Mouse (Mus musculus) kidney, adult 2 months (tissue): ENCODE measurements around the gene Gm15737. TPM values are rescaled to one million over a fixed set of nuclear protein-coding genes. Genes with fewer than 3 reads are reported as not detected.

Experiments
- DNase-seq: peaks from one replicate; pipeline ENCODE4 v3.0.0; 2021
- H3K27ac ChIP-seq: fragments of 200-500 bp; 2 replicates; pipeline ENCODE4 v1.5.1; 2012; ENCODE audit warnings: low read depth, low read length, control low read depth, inconsistent platforms; ENCODE audit not compliant: insufficient read depth
- H3K27me3 ChIP-seq: fragments of 200-500 bp; replicated peaks from 2 replicates; pipeline ENCODE4 v1.6.1; 2012; ENCODE audit warnings: mild to moderate bottlenecking, moderate library complexity, low read length, inconsistent platforms; ENCODE audit not compliant: control insufficient read depth, insufficient read depth
- H3K36me3 ChIP-seq: fragments of 200-500 bp; 2 replicates; pipeline ENCODE4 v1.6.1; 2012; ENCODE audit warnings: mild to moderate bottlenecking, moderate library complexity, low read length, inconsistent platforms; ENCODE audit not compliant: control insufficient read depth, insufficient read depth
- H3K4me1 ChIP-seq: fragments of 200-500 bp; 2 replicates; pipeline ENCODE4 v1.6.1; 2011; ENCODE audit warnings: low read length; ENCODE audit not compliant: control insufficient read depth, insufficient read depth
- H3K4me3 ChIP-seq: fragments of 200-500 bp; 2 replicates; pipeline ENCODE4 v1.5.1; 2011; ENCODE audit warnings: mild to moderate bottlenecking, low read depth, low read length, control low read depth; ENCODE audit not compliant: insufficient read depth
- CTCF ChIP-seq: fragments of 200-500 bp; conservative IDR thresholded peaks from 2 replicates; pipeline ENCODE4 v1.5.1; 2011; ENCODE audit warnings: low read depth, mild to moderate bottlenecking, control low read depth, low read length, moderate library complexity, mixed read lengths; ENCODE audit not compliant: insufficient read depth, insufficient read length
- POLR2A ChIP-seq: fragments of 200-500 bp; IDR thresholded peaks from one replicate; pipeline ENCODE4 v1.6.1; 2011; ENCODE audit warnings: low read depth, low read length, control low read depth
- WGBS: fragments of 180-500 bp; shearing (Covaris S2); methylation state at CpG from one replicate; pipeline ENCODE4 v1.1.7; 2018; 5-methylcytosine and 5-hydroxymethylcytosine counted together
- polyA plus RNA-seq: library from polyadenylated mRNA; depleted of rRNA; stranded (reverse); fragments of >200 nt; gene quantifications from 2 replicates; pipeline ENCODE4 v1.2.3, GENCODE M21; 2012

Gene Gm15737
- polyA plus RNA-seq, 1 experiment = not detected

DNA sequence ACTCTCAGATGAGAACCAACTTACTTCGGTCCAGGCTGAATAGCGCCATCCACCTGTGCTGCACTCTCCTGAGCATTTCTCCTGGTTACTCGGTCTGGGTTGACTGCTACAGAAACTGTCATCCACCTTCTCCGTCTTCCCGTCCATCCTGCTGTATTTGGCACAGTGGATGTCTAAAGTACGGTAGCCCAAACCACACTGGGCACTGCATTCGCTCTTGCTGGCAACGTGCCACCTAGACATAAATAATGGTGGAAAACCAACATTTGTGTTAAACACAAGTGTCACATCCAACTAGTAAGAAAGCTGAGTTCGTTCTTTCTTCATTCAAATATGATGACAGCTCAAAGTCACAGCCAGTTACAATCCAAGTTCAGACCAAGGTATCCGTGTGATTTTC is 3.6 kb downstream of the Gm15737 start:
- TF ChIP-seq CTCF (no peak), POLR2A (no peak)
- H3K36me3 ChIP-seq = no peaks in the 10 kb centered on the region; the same call in 1 of the 2 replicates

DNA sequence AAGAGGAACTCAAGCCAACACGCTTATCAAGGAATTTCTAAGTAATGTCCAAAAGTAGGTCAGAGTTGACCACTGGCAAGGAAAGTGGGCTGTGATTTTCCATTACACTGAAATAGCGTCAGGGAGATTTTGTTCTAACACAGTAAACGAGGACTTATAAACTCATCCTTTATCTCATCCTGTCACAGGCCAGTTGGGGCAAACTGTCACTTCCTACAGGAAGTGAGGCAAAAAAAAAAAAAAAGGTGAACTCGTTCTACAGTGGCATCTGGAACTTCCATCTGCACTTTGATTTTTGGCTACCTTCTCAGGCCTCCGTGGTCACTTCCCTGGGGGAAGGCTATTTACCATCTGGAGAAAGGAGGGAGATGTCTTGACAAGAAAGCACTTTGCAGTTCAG is 5.7 kb downstream of the Gm15737 start:
- no peaks in the 10 kb centered on the region for H3K27me3 ChIP-seq
- H3K27ac ChIP-seq = no peak overlapping the region; the same call in 1 of the 2 replicates
- no peak for TF ChIP-seq CTCF
- TF ChIP-seq POLR2A = no peak
- no peak overlapping the region for H3K4me3 ChIP-seq
- no peaks in the 10 kb centered on the region; the same call in 1 of the 2 replicates for H3K36me3 ChIP-seq
- 29% methylated on average over 5 of the region's 5 CpGs for WGBS
- peak; percentile 77 for DNase-seq
- 0 out of 2 replicates have a peak, but pooled peaks cover 3% of the 10 kb centered on the region for H3K4me1 ChIP-seq

More for the DNA sequence above, 3.6 kb downstream of the Gm15737 start:
- Histone ChIP-seq H3K27ac (no peak overlapping the region), H3K27me3 (no peaks in the 10 kb centered on the region), H3K4me3 (no peak overlapping the region), H3K4me1 (0 out of 2 replicates have a peak, but pooled peaks cover 3% of the 10 kb centered on the region)
- no peak for DNase-seq
- WGBS = 78% methylated on average over 10 of the region's 10 CpGs

DNA sequence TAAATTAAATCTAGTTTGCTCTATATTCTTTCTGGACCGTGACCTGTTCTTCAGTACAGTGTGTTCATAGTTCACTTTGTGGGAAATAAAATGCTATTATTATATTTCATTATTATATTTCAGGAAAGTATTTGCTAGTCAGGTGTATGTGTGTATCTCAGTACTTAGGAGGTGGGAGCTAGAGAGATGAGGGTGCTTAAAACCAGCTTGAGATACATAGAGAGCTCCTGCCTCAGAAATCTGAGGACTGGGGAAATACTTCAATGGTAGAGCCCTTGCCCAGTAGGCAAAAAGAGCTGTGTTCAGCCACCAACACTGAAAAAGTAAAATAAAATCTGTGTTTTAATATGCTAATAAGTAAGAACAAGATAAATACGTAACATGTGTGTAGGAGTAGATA is 6.2 kb downstream of the Gm15737 start:
- TF ChIP-seq CTCF (no peak), POLR2A (no peak)
- WGBS = 76% methylated on average over 2 of the region's 2 CpGs
- Histone ChIP-seq H3K4me3 (no peak overlapping the region), H3K27ac (no peak overlapping the region), H3K27me3 (no peaks in the 10 kb centered on the region), H3K4me1 (0 out of 2 replicates have a peak, but pooled peaks cover 3% of the 10 kb centered on the region), H3K36me3 (no peaks in the 10 kb centered on the region; the same call in 1 of the 2 replicates)
- DNase-seq = no peak

DNA sequence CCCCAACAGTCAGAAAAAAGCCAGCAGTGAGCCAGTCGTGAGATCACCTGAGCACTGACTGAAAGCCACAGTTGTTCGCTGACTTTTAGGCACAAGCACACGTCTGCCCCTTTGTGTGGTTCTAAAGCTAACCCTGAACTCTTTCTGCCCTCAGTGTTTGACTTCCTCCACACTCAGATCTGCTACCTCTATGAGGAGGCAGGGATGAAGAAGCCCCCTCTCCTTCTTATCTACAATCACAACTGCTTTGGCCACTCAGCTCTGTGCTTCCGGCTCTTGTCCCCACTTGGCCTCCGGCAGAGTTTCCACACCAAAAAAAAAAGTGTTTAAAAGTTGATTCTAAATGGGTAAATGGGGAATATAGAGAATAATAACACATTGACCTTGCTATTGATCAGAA is 7.0 kb downstream of the Gm15737 start:
- no peak overlapping the region for H3K27ac ChIP-seq
- no peak overlapping the region for H3K4me3 ChIP-seq

DNA sequence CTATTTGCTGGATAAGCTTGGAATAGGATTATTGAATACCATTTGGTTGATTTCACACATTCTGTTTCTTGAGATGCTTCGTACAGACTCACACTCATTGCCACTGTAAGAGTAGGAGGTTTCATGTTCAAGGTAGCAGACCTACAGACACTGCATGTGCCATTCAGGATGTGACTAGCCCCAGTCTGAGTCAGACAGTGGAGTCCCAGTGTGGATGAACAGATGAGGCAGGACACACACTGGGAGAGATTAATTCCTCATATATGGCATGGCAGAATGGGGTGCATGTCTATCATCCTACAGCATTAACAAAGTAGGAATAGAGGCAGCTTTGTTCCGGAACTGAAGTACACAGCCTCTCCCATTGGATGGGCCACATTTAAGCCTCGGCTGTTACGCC is 8.1 kb downstream of the Gm15737 start:
- Histone ChIP-seq H3K27ac (no peak overlapping the region), H3K36me3 (no peaks in the 10 kb centered on the region), H3K27me3 (no peaks in the 10 kb centered on the region), H3K4me1 (0 out of 2 replicates have a peak, but pooled peaks cover 3% of the 10 kb centered on the region), H3K4me3 (no peak overlapping the region)
- 97% methylated on average over 4 of the region's 4 CpGs for WGBS
- TF ChIP-seq CTCF (no peak), POLR2A (no peak)
- DNase-seq = no peak

More for the DNA sequence above, 7.0 kb downstream of the Gm15737 start:
- WGBS = 65% methylated on average over 5 of the region's 5 CpGs
- TF ChIP-seq POLR2A (no peak), CTCF (no peak)
- Histone ChIP-seq H3K4me1 (0 out of 2 replicates have a peak, but pooled peaks cover 3% of the 10 kb centered on the region), H3K27me3 (no peaks in the 10 kb centered on the region), H3K36me3 (no peaks in the 10 kb centered on the region)
- no peak for DNase-seq

DNA sequence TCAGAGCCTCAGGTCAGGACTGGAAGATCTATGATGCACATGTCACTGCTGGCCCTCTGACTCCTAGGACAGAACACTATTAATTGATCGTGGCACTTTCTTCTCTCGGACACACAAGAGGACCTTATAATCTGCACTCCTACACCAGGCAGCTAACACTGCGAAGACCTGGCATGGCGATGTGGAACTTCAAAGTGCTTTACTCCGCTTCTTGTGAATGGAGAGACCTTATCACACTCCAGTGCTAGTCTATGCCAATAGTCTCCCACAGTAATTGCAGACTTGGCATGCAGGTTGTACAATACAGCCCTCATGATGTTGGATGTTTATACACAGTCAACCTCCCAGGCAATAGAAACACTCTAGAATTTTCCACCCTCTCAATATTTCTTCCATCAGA is 9.6 kb downstream of the Gm15737 start:
- 85% methylated on average over 5 of the region's 5 CpGs for WGBS
- H3K36me3 ChIP-seq = no peaks in the 10 kb centered on the region
- H3K27ac ChIP-seq = no peak overlapping the region

DNA sequence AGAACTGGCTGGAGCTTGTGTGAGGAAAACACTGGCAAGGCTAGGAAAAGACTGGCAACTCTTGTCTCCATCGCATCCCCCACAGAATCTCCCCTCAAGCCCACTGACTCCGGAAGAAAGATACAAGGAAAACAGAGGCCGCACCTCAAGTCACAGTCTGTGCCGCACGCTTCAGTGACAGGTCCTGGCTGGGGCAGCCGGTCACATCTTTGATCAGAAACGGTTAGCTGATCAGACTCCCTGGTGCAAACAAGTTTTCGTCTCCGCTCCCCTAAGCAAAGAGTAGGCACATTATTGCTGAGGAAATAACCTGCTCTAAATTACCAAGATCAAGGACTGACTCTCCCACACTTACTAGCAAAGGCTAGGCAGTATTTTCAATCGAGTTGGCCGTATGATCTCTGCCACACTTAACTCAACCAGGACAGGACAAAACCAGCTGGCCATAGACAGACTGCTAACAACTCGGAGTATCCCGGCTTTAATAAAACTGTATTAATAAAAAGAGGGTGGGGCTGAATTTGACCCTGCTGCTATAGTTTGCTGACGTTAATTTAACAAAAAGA is 10.6 kb downstream of the Gm15737 start:
- no peak overlapping the region for H3K27ac ChIP-seq
- DNase-seq = no peak
- H3K36me3 ChIP-seq = no peaks in the 10 kb centered on the region

More for the DNA sequence above, 9.6 kb downstream of the Gm15737 start:
- TF ChIP-seq CTCF (no peak), POLR2A (no peak)
- H3K27me3 ChIP-seq = no peaks in the 10 kb centered on the region
- H3K4me1 ChIP-seq = peaks cover 18% of the 10 kb centered on the region
- no peak for DNase-seq
- H3K4me3 ChIP-seq = no peak overlapping the region

More for the DNA sequence above, 10.6 kb downstream of the Gm15737 start:
- Histone ChIP-seq H3K4me3 (no peak overlapping the region), H3K4me1 (peaks cover 18% of the 10 kb centered on the region), H3K27me3 (no peaks in the 10 kb centered on the region)
- WGBS = 59% methylated on average over 14 of the region's 14 CpGs
- TF ChIP-seq CTCF (no peak), POLR2A (no peak)
